Mouse (Mus musculus): ENCODE data around the gene Olfr697.

- TF ChIP-seq CTCF (IDR thresholded peaks at IDR 0.05; ENCODE audit: low read depth) (no peak), EP300 (IDR thresholded peaks at IDR 0.05; ENCODE audit: low read depth) (no peak)
These were observed 8.5 kb downstream of the Olfr697 start for GRCm38 (mm10) chr7:106733717-106734116.
